Mouse (Mus musculus): ENCODE results near the gene Ccdc9. TPM values are rescaled to one million over a fixed set of nuclear protein-coding genes. Genes with fewer than 3 reads are reported as not detected.

Gene Ccdc9
- 10 to 100 TPM; 69.0 to 77.7 TPM for total RNA-seq (2021)

GRCm38 (mm10) chr7:16286026-16286961 lies at the start of gene Ccdc9:
Ccdc9 (minus strand) TSS chr7:16286795.
- DNase-seq, result peak; percentile 99

- DNase-seq, result no peak
These were observed 42.6 kb upstream of the Ccdc9 start for GRCm38 (mm10) chr7:16329146-16329545.

DNA sequence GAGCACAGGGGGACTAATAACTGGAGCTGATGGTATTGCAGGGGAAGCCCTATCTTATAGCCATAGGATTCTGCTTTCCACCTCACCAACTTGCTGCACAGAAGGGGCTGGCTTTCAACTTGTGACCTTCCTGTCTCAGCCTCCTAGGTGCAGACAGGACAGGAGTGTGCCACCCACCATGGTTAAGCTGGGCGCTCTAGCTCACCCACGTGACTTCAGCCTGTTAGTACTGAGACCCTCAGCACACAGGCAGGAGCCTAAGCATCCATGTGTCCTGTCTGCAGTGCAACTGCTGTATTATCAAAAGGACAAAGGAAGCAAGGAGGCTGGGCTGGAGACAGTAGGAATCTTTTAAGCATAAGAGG lies 40.0 kb upstream of the Ccdc9 start:
- no peak for DNase-seq

GRCm38 (mm10) chr7:16325920-16326606 lies 39.5 kb upstream of the Ccdc9 start:
- peak in 1 of 2 experiments; percentile 29 for DNase-seq

GRCm38 (mm10) chr7:16324661-16325060 lies 38.1 kb upstream of the Ccdc9 start:
- no peak for DNase-seq

- no peak for DNase-seq
These were observed 33.9 kb upstream of the Ccdc9 start for GRCm38 (mm10) chr7:16320479-16320878.

GRCm38 (mm10) chr7:16319216-16319615 lies 32.6 kb upstream of the Ccdc9 start:
- no peak for DNase-seq

- no peak for DNase-seq
These were observed 30.5 kb upstream of the Ccdc9 start for GRCm38 (mm10) chr7:16317094-16317493.

- DNase-seq, result no peak
These were observed 28.7 kb upstream of the Ccdc9 start for GRCm38 (mm10) chr7:16315222-16315759.

DNA sequence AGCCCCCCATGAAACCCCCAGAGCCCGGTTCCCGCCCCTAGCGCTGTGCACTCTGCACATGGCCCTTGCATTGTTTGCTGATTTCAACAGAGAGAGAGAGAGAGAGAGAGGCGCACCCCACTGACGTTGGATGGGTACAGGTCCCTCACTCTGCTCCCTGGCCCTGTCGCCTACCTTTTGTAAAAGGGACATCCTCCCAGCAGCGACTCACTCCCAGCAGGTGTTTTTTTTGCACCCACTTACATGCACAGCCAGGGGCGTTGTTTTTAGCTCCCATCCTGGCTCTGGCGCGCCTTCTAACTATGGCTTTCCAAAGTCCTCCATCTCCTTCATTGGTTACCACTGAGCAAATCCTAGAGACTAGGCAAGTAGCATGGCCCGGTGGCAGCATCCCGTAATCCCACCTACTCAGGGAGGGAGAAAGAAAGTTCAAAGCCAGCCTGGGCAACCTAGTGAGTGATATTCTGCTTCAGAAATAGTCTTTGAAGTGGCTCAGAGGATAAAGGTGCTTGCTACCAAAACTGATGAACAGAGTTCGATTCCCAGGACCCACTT lies 27.7 kb upstream of the Ccdc9 start:
- DNase-seq, result no peak

GRCm38 (mm10) chr7:16313481-16314220 lies 27.1 kb upstream of the Ccdc9 start:
- peak; percentile 64 to 68 for DNase-seq

DNA sequence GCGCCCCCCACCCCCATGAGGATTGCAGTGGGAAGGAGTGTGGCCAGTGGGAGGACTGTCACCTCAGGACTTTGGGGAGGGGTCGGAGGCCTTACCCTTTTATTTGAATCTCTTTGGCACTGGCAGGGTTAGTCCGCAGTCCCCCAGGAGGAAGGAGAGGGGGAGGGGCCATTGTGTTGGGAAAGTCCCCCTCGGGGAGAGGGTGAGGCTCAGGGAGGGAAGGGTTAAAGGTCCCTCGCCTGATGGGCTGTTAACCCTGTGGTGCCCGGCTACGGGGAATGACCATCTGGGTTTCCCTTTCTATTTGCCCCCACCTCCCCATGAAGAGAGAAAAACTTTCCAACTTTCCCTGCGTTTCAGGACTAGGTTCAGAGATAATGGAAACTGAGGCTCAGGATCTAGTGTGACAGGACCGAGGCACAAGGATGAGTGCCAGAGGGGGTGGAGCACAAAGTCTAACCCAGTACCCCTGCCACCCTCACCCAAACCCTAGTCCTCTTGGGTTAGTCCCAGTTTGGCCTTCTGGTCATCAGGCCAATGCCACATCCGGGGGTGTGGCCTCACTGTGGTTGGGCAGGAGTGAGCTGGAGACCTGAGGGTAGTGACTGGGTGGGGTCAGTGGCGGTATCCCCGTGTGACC lies 26.2 kb upstream of the Ccdc9 start:
- DNase-seq, result peak in 1 of 2 experiments; percentile 18

GRCm38 (mm10) chr7:16312011-16312671 lies 25.5 kb upstream of the Ccdc9 start:
- peak in 1 of 2 experiments; percentile 19 for DNase-seq

DNA sequence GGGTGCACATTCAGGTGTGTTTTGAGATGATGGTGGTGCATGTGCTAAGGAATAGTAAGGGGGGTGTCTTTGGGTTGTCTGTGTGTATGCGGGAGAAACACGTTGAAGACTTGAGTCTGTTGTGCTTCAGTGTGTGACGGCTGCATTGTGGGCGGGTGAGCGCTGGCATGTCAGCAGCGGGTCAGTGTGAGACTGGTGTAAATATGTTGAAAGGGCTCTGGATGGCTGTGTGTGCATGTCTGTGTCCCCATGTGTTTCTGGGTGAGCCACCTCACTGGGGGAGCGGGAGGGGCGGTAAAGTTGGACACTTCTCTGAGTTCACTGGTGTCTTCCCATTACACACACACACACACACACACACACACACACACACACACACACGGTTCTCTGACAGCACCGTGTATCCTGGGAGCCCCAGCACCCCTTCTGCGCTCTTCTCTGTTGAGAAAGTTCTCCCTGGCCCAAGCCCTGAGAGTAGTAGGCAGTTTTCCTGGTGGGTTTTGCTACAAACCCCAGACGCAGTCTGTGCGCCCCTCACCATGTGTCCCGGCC lies 24.9 kb upstream of the Ccdc9 start:
- DNase-seq, result peak in 1 of 2 experiments; percentile 33

- peak; percentile 55 to 58 for DNase-seq
These were observed 24.2 kb upstream of the Ccdc9 start for GRCm38 (mm10) chr7:16310521-16311452.

DNA sequence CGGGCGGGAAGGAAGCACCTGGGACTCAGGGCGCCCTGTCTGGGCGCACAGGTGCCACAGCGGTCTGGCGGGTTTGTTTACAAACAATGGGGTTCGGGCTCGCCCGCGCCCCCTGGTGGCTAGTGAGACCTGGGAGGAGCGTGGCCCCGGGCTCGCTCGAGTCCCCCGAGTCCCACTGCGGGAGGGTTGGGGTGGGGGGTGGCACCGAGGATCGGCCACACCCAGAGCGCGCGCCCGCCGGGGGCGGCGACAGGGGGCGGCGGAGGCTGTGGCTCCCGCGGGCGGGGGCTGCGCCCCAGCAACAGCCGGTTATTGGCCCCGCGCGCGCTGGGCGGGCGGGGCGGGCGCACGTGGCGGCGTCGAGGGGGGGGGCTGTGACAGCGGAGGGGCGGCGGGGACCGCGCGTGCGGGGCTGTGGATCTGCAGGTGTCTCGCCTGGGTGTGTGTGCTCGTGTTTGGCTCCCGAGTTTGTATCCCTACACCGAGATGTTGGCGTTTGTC lies 23.5 kb upstream of the Ccdc9 start:
- peak; percentile 70 to 76 for DNase-seq

DNA sequence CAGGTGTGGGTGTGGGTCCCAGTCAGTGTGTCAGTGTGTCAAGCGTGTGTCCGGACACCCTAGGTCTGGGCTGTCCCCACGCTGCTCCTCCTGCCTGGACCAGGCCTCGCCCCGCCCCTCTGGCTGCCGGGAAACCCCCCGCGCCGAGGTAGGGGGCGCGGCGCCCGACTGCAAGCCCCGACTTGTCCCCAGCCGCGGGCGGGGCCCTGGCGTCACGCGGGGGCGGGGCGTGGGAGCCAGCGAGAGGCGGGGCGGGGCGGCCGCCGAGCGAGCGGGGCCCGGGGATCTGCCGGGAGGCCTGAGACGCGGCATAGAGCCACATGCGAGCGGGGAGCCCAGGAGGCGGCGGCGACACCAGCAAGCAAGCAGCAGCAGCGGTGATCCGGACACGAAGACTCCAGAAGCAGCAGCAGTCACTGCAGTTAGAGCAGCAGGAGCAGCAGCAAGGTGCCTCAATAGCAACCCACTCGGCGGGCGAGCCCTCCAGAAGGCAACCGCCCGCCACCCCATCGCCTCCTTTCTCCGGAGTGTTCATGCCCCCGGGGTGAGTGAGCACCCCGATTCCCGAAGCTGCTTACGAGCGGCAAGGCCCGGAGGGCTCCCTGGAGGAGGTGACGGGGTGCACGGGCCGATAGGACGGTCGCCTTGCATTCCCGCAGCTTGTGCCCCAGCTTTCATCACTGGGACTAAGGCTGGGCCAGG lies 22.9 kb upstream of the Ccdc9 start:
- DNase-seq, result peak; percentile 87

DNA sequence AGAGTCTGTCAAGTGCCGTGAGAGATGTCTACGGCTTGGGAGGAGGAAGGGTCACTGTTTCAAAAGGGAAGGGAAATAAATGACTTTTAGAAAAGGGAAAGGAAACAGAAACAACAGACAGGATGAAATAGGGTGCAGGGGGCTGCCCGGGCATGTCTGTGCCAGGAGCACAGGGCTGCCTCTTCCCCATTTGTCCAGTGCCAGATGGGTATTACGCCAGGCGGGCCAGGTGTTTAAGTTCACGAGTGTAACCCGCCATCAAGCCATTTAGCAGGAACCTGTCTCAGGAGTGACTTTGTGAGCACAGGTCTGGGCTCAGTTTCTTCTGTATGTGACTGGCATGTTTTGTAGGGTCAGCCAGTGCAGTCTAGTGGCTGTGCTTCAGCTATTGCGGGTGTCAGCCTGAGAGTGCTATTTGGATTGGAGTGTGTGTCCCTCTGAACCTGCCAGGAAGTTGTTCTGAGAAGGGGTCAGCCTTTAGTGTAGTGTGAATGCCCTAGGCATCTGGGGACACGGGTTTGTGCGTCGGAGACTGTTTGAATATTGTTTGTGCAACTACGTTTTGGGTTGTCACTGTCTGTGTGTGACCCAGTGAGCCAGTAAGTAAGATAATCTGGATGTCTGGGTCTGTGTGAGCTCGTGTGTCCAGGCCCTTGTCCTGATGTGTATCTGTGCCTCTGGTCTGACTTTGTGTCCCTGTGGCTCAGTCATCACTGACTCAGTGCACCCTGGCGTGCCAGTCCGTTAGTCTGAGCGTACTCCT lies 22.1 kb upstream of the Ccdc9 start:
- DNase-seq, result no peak
